Mouse (Mus musculus) heart, postnatal 0 days (tissue): ENCODE measurements at regions not wholly inside any gene's neighbourhood (a gene's known extent, or its start where the extent isn't known, plus 50 kb on each side); places are given as distances from the start of the nearest gene placed in this dataset.

ENCODE experiments used
- ATAC-seq: fragments of 200-750 bp; cut with Nextera tagmentation; 2 replicates; pipeline ENCODE4 v1.8.0; 2017; ENCODE audit warnings: low read depth, moderate number of reproducible peaks, moderate library complexity; ENCODE audit not compliant: insufficient read depth
- DNase-seq: peaks from one replicate; pipeline ENCODE4 v3.0.0-alpha.2; 2016; ENCODE audit warnings: low spot score
- H3K27ac ChIP-seq: fragments of 300-500 bp; sonication (generic); 2 replicates; pipeline ENCODE4 v1.5.1; 2014; ENCODE audit warnings: low read depth, mild to moderate bottlenecking
- H3K27me3 ChIP-seq: fragments of 300-500 bp; sonication (generic); 2 replicates; pipeline ENCODE4 v1.6.1; 2014; ENCODE audit warnings: low read length, mixed read lengths; ENCODE audit not compliant: control insufficient read depth, insufficient read depth
- H3K36me3 ChIP-seq: fragments of 300-500 bp; sonication (generic); replicated peaks from 2 replicates; pipeline ENCODE4 v1.6.1; 2014; ENCODE audit warnings: low read length, mixed read lengths; ENCODE audit not compliant: control insufficient read depth, insufficient read depth
- H3K4me1 ChIP-seq: fragments of 300-500 bp; sonication (generic); 2 replicates; pipeline ENCODE4 v1.6.1; 2014; ENCODE audit warnings: antibody characterized with exemption; ENCODE audit not compliant: control insufficient read depth, insufficient read depth
- H3K4me2 ChIP-seq: fragments of 300-500 bp; sonication (generic); 2 replicates; pipeline ENCODE4 v1.6.1; 2014; ENCODE audit warnings: low read depth, mild to moderate bottlenecking, low read length, moderate library complexity
- H3K4me3 ChIP-seq: fragments of 300-500 bp; sonication (generic); 2 replicates; pipeline ENCODE4 v1.5.1; 2014; ENCODE audit warnings: low read depth, low read length
- H3K9ac ChIP-seq: fragments of 300-500 bp; sonication (generic); replicated peaks from 2 replicates; pipeline ENCODE4 v1.6.1; 2014; ENCODE audit warnings: low read depth, low read length, mixed read lengths
- H3K9me3 ChIP-seq: fragments of 300-500 bp; sonication (generic); replicated peaks from 2 replicates; pipeline ENCODE4 v1.6.1; 2016; ENCODE audit warnings: low read length; ENCODE audit not compliant: control insufficient read depth
- CTCF ChIP-seq: IDR thresholded peaks from 2 replicates; pipeline ENCODE4 v1.5.1; 2016; ENCODE audit warnings: antibody characterized with exemption, control low read depth, low read depth
- EP300 ChIP-seq: IDR thresholded peaks from 2 replicates; pipeline ENCODE4 v1.6.1; 2016; ENCODE audit warnings: antibody characterized with exemption, low read depth
- WGBS: fragments of 180-500 bp; shearing (Covaris S2); extraction: QIAGEN DNeasy Blood & Tissue Kit; methylation state at CpG from one replicate; pipeline ENCODE4 v1.1.7; 2014; 5-methylcytosine and 5-hydroxymethylcytosine counted together

DNA sequence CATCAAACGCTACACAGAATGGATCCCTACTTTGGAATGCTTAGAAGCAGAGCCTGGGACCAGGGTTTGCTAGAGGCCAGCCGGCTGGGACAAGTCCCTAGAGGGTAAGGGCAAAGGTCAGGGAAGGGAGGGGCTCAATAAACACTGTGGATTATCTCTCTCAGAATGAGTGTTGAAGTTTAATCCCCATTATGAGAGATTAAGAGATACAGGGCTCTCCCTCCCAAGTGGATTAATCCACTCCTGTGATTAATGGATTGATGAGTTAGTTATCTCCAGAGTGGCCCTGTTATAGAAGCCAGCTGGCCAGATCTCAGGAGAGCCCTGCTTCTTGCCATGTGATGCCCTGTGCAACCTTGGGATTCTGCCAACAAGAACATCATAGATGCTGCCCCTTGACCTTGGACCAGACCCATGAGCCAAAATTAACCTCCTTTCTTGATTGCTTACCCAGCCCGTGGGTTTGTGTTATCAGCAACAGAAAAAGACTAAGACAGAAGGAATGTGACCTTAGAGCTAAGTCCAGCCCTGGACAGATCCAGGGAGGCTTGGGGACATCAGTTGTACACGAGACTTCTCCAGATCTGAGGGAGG, 119.6 kb upstream of the Slc22a12 start:
- 0 out of 2 replicates have a peak, but pooled peaks cover 4% of the 10 kb centered on the region for H3K4me1 ChIP-seq
- ATAC-seq (no peak), DNase-seq (no peak)
- H3K27ac ChIP-seq = no peak overlapping the region
- H3K27me3 ChIP-seq = no peaks in the 10 kb centered on the region
- no peak overlapping the region for H3K4me3 ChIP-seq
- 24% methylated on average over 4 of the region's 4 CpGs for WGBS
- no peak overlapping the region for H3K4me2 ChIP-seq
- H3K9me3 ChIP-seq = no peaks in the 10 kb centered on the region
- H3K9ac ChIP-seq = no peak overlapping the region
- H3K36me3 ChIP-seq = no peaks in the 10 kb centered on the region
- TF ChIP-seq CTCF = no peak
- no peak for TF ChIP-seq EP300

DNA sequence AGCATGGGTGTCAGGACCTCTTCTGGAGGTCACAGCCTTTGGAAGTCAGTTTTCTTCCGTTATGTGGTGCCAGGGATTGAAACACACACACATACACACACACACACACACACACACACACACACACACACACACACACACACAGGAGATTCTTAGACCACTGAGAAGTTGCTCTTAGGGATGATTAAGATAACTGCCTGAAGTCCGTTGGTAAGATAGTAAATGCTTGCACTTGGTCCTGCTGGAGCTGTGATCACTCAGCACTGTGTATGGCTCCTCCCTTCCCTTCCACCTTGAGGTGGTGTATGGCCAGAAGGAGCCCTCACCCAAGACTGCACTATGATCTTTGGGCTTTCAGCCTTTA, 118.7 kb upstream of the Slc22a12 start:
- Histone ChIP-seq H3K4me3 (no peak overlapping the region), H3K9me3 (no peaks in the 10 kb centered on the region), H3K4me1 (0 out of 2 replicates have a peak, but pooled peaks cover 4% of the 10 kb centered on the region), H3K27me3 (no peaks in the 10 kb centered on the region), H3K27ac (no peak overlapping the region), H3K4me2 (no peak overlapping the region), H3K36me3 (no peaks in the 10 kb centered on the region), H3K9ac (no peak overlapping the region)
- no peak for ATAC-seq
- 40% methylated on average over 2 of the region's 2 CpGs for WGBS
- DNase-seq = no peak
- TF ChIP-seq EP300 (no peak), CTCF (no peak)

DNA sequence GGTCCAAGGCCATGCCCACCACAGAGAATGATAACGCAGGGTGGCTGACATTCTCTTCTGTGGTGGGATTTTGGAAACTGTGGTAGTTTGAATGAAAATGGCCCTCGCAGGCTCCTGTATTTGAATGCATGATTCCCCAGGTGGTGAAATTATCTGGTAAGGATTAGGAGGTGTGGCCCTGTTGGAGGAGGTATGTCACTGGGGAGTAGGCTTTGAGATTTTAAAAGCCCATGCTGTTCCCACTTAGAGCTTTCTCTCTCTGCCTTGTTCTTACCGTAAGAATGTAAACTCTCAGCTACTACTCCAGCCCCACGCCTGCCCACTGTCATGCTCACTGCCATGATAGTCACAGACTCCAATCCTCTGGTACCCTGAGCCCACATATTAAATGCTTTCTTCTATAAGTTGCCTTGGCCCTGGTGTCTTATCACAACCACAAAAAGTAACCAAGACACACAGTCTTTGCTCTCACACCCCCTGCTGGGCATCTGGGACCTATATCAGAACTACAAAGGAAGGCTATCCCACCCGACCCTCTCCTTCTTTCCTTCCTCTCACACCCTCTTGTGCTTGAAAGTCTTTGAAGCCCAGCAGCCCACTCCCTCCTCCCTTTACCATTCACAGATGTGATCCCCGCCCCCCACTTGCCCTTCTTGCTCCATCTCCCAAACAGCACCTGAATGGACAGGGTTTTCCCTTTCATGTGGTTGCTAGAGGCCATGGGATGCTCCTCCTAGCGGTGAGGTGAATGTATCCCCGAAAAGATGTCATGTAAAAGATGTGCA, 118.1 kb upstream of the Slc22a12 start:
- Histone ChIP-seq H3K9me3 (no peaks in the 10 kb centered on the region), H3K4me1 (0 out of 2 replicates have a peak, but pooled peaks cover 4% of the 10 kb centered on the region), H3K4me2 (no peak overlapping the region), H3K36me3 (no peaks in the 10 kb centered on the region), H3K4me3 (no peak overlapping the region), H3K27me3 (no peaks in the 10 kb centered on the region), H3K27ac (no peak overlapping the region), H3K9ac (no peak overlapping the region)
- ATAC-seq (no peak), DNase-seq (no peak)
- TF ChIP-seq EP300 (no peak), CTCF (no peak)
- WGBS = 22% methylated on average over 8 of the region's 8 CpGs

DNA sequence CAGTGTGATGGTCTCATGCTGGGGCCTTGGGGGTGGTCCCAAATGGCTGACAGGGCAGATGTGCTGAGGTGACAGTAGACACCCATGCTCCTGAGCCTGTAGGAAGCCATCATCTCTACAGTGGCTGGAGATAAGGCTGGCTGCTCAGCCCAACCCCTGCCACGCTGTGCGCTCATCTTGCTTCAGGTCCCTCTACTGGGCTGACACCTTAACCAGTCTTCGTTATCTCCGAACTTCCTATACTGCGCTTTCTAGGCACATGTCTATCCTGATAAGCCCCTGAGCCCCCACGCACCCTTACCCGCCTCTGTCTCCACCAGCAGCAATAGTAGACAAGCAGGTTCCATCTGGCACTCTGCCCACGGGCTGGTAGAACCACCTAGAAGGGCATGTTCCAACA, 117.3 kb upstream of the Slc22a12 start:
- H3K4me2 ChIP-seq = no peak overlapping the region
- H3K27me3 ChIP-seq = no peaks in the 10 kb centered on the region
- no peak for DNase-seq
- WGBS = 43% methylated on average over 8 of the region's 8 CpGs
- ATAC-seq = no peak
- H3K27ac ChIP-seq = no peak overlapping the region
- H3K9ac ChIP-seq = no peak overlapping the region
- TF ChIP-seq EP300 = no peak
- no peak overlapping the region for H3K4me3 ChIP-seq
- no peaks in the 10 kb centered on the region for H3K36me3 ChIP-seq
- H3K9me3 ChIP-seq = no peaks in the 10 kb centered on the region
- 0 out of 2 replicates have a peak, but pooled peaks cover 4% of the 10 kb centered on the region for H3K4me1 ChIP-seq

DNA sequence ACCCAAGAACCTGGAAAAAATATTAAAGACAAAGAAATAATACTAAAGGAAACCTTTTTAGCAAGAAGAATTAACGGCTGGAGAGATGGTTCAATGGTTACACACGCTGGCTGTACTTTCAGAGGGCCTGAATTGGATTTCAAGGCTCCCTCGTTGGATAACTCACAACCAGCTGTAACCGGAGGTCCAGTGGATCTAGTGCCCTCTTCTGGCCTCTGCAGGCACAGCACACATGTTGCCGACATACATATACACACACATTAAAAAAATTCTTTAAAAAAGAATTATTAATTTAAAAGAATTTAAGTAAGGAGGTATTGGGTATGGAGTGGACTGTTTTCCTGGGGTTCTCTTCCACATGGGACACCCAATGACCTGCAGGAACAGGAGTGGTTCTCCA, 111.7 kb upstream of the Slc22a12 start:
- Histone ChIP-seq H3K36me3 (no peaks in the 10 kb centered on the region), H3K9ac (no peak overlapping the region), H3K27me3 (no peaks in the 10 kb centered on the region), H3K9me3 (no peaks in the 10 kb centered on the region), H3K4me2 (no peak overlapping the region), H3K4me3 (no peak overlapping the region), H3K4me1 (no peaks in the 10 kb centered on the region), H3K27ac (no peak overlapping the region)
- no peak for ATAC-seq
- TF ChIP-seq CTCF (no peak), EP300 (no peak)
- WGBS = 80% methylated on average over 5 of the region's 5 CpGs
- no peak for DNase-seq
